Mouse (Mus musculus) mammary gland, adult 2 months (tissue): ENCODE results near the gene Msh5. TPM values are rescaled to one million over a fixed set of nuclear protein-coding genes. Genes with fewer than 3 reads are reported as not detected.

Source experiments
- polyA plus RNA-seq: library from polyadenylated mRNA; depleted of rRNA; stranded (reverse); fragments of >200 nt; gene quantifications from 2 replicates; pipeline ENCODE4 v1.2.3, GENCODE M21; 2012; ENCODE audit warnings: low replicate concordance; rRNA removed

Gene Msh5
- polyA plus RNA-seq, 1 experiment = 4.2 TPM

Other genes starting within 250 kb of the Msh5 start
- gene Cyp21a1, start 242.2 kb downstream of the Msh5 start, polyA plus RNA-seq = 0.11 and 0.60 TPM in 2 replicates
- gene Stk19, start 209.8 kb downstream of the Msh5 start, polyA plus RNA-seq = 48.6 and 50.3 TPM in 2 replicates
- gene Dxo, start 209.7 kb downstream of the Msh5 start, polyA plus RNA-seq = 72.8 and 80.9 TPM in 2 replicates
- gene Skiv2l, start 196.5 kb downstream of the Msh5 start, polyA plus RNA-seq = 77.4 and 105 TPM in 2 replicates
- gene Nelfe, start 196.4 kb downstream of the Msh5 start, polyA plus RNA-seq = 18.7 and 20.6 TPM in 2 replicates
- gene Cfb, start 184.2 kb downstream of the Msh5 start, polyA plus RNA-seq = 70.0 and 71.7 TPM in 2 replicates
- gene Zbtb12, start 167.3 kb downstream of the Msh5 start, polyA plus RNA-seq = 13.1 and 14.3 TPM in 2 replicates
- gene Gm20547, start 164.7 kb downstream of the Msh5 start, polyA plus RNA-seq = 0.06 and 0.07 TPM in 2 replicates
- 46.9 and 64.7 TPM in 2 replicates for gene C2, start 148.5 kb downstream of the Msh5 start, polyA plus RNA-seq
- gene Ehmt2, start 148.3 kb downstream of the Msh5 start, polyA plus RNA-seq = 189 and 339 TPM in 2 replicates
- gene Slc44a4, start 132.3 kb downstream of the Msh5 start, polyA plus RNA-seq = 7.4 and 9.2 TPM in 2 replicates
- 48.4 and 54.9 TPM in 2 replicates for gene Neu1, start 115.5 kb downstream of the Msh5 start, polyA plus RNA-seq
- 43.1 and 146 TPM in 2 replicates for gene Hspa1b, start 87.5 kb downstream of the Msh5 start, polyA plus RNA-seq
- 0.30 TPM in 1 of 2 replicates, not detected in the other for gene Gm20481, start 76.8 kb downstream of the Msh5 start, polyA plus RNA-seq
- 17.7 and 42.4 TPM in 2 replicates for gene Hspa1a, start 74.6 kb downstream of the Msh5 start, polyA plus RNA-seq
- 0.30 and 3.0 TPM in 2 replicates for gene Hspa1l, start 74.0 kb downstream of the Msh5 start, polyA plus RNA-seq
- 75.4 and 108 TPM in 2 replicates for gene Lsm2, start 64.9 kb downstream of the Msh5 start, polyA plus RNA-seq
- gene Vars, start 45.8 kb downstream of the Msh5 start, polyA plus RNA-seq = 197 and 475 TPM in 2 replicates
- 1.4 and 3.9 TPM in 2 replicates for gene Vwa7, start 30.2 kb downstream of the Msh5 start, polyA plus RNA-seq
- gene Sapcd1, start 18.7 kb downstream of the Msh5 start, polyA plus RNA-seq = 1.7 and 2.0 TPM in 2 replicates
- 110 and 121 TPM in 2 replicates for gene Clic1, start 3.2 kb upstream of the Msh5 start, polyA plus RNA-seq
- gene Ddah2, start 12.3 kb upstream of the Msh5 start, polyA plus RNA-seq = 58.1 and 90.9 TPM in 2 replicates
- gene Ly6g6c, start 18.6 kb upstream of the Msh5 start, polyA plus RNA-seq = 1.5 and 25.2 TPM in 2 replicates
- 0.67 and 0.80 TPM in 2 replicates for gene Mpig6b, start 19.4 kb upstream of the Msh5 start, polyA plus RNA-seq
- gene Ly6g6e, start 30.2 kb upstream of the Msh5 start, polyA plus RNA-seq = 5.7 and 9.0 TPM in 2 replicates
- gene Ly6g6d, start 31.3 kb upstream of the Msh5 start, polyA plus RNA-seq = 1.1 and 2.2 TPM in 2 replicates
- 0.19 TPM in 1 of 2 replicates, not detected in the other for gene Ly6g6f, start 38.9 kb upstream of the Msh5 start, polyA plus RNA-seq
- 200 and 293 TPM in 2 replicates for gene Abhd16a, start 42.5 kb upstream of the Msh5 start, polyA plus RNA-seq
- gene Ly6g5c, start 61.5 kb upstream of the Msh5 start, polyA plus RNA-seq = not detected in 2 replicates
- gene Ly6g5b, start 68.7 kb upstream of the Msh5 start, polyA plus RNA-seq = 3.5 and 4.4 TPM in 2 replicates
- 16.3 and 24.8 TPM in 2 replicates for gene Gpank1, start 74.7 kb upstream of the Msh5 start, polyA plus RNA-seq
- 376 and 470 TPM in 2 replicates for gene Csnk2b, start 75.3 kb upstream of the Msh5 start, polyA plus RNA-seq
- 8.7 and 9.2 TPM in 2 replicates for gene D17H6S53E, start 79.6 kb upstream of the Msh5 start, polyA plus RNA-seq
- 0.16 and 0.93 TPM in 2 replicates for gene Apom, start 85.3 kb upstream of the Msh5 start, polyA plus RNA-seq
- gene Bag6, start 88.4 kb upstream of the Msh5 start, polyA plus RNA-seq = 203 and 278 TPM in 2 replicates
- gene Prrc2a, start 118.2 kb upstream of the Msh5 start, polyA plus RNA-seq = 344 and 571 TPM in 2 replicates
- gene Aif1, start 129.3 kb upstream of the Msh5 start, polyA plus RNA-seq = 2.8 and 5.7 TPM in 2 replicates
- 48.2 and 60.4 TPM in 2 replicates for gene Lst1, start 141.7 kb upstream of the Msh5 start, polyA plus RNA-seq
- 118 and 400 TPM in 2 replicates for gene Ltb, start 147.7 kb upstream of the Msh5 start, polyA plus RNA-seq
- 7.1 and 9.9 TPM in 2 replicates for gene Tnf, start 155.3 kb upstream of the Msh5 start, polyA plus RNA-seq
- 12.2 and 19.0 TPM in 2 replicates for gene Lta, start 158.6 kb upstream of the Msh5 start, polyA plus RNA-seq
- 0.80 and 4.0 TPM in 2 replicates for gene Gm16181, start 174.1 kb upstream of the Msh5 start, polyA plus RNA-seq
- gene Atp6v1g2, start 186.9 kb upstream of the Msh5 start, polyA plus RNA-seq = 6.5 and 11.8 TPM in 2 replicates
- gene Nfkbil1, start 189.0 kb upstream of the Msh5 start, polyA plus RNA-seq = 10.2 and 38.6 TPM in 2 replicates
- 265 and 272 TPM in 2 replicates for gene Ddx39b, start 195.0 kb upstream of the Msh5 start, polyA plus RNA-seq
- 1,785 and 2,234 TPM in 2 replicates for gene H2-D1, start 216.0 kb upstream of the Msh5 start, polyA plus RNA-seq